30 mouse cellular contexts compared by ENCODE assay signal in the genomic region with DNA sequence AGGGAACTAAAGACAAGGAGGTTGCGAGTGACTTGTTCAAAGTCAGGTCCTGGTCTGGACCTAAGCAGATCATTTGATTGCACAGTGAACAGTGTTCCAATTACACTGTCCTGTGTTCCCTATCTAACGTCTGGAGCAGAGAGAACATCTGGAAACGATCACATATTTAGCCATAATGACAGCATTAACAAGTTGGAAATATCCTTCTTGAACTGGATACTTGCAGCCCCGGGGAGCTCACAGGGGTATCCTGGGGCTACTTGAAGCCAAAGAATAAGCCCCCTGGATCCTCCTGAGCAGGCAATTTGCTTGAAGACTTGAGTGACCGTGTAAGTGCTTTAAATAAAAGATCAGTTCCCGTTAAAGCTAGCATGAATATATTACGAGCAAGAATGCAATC. TPM values are rescaled to one million over a fixed set of nuclear protein-coding genes. Genes with fewer than 3 reads are reported as not detected.
A peak's percentile ranks its signal among the peaks of the same experiment; 100 is the strongest.
DNase-seq lines count a peak whose midpoint lies in the region; ATAC-seq and TF ChIP-seq lines count a peak whose summit lies in the region.
"Had no signal": no experiment of that assay in that cellular context is flagged by ENCODE, and none has a peak within 500 bp of the region (broad histone marks: within the 10 kb centered on the region; RNA-seq: fewer than 3 reads in every experiment).

No protein-coding gene starts in this region.

- no peaks in the 10 kb centered on the region for H3K36me3 ChIP-seq in embryonic facial prominence, embryonic 10.5 days (replicated peaks)
- H3K36me3 ChIP-seq: embryonic facial prominence, embryonic 15.5 days; forebrain, embryonic 15.5 days; G1E; heart, embryonic 13.5 days; intestine, embryonic 15.5 days had no signal

- H3K27me3 ChIP-seq in embryonic facial prominence, embryonic 10.5 days (replicated peaks; ENCODE audit: low read depth, poor library complexity, severe bottlenecking) = peaks cover 4% of the 10 kb centered on the region; the same call in 1 of the 2 replicates
- H3K27me3 ChIP-seq: embryonic facial prominence, embryonic 15.5 days; forebrain, embryonic 15.5 days; heart, embryonic 13.5 days; intestine, embryonic 15.5 days had no signal

- 41% methylated on average over 7 of the region's 7 CpGs for WGBS in embryonic facial prominence, embryonic 10.5 days
- WGBS in lung, adult 2 months = 77% methylated on average over 7 of the region's 7 CpGs

- H3K27ac ChIP-seq in embryonic facial prominence, embryonic 10.5 days (replicated peaks) = no peak overlapping the region
- H3K27ac ChIP-seq: forebrain, embryonic 15.5 days; heart, embryonic 13.5 days; hindbrain, embryonic 14.5 days; intestine, embryonic 15.5 days had no signal

- ATAC-seq in erythroid progenitor cell, adult 5-6 weeks (replicated peaks; ENCODE audit: low FRiP score, poor library complexity, severe bottlenecking) = no peak
- ATAC-seq: CD4-positive, CD25-positive, alpha-beta regulatory T cell, adult 4 months; forebrain, embryonic 15.5 days; intestine, embryonic 15.5 days had no signal

- H3K9me3 ChIP-seq in embryonic facial prominence, embryonic 10.5 days = no peaks in the 10 kb centered on the region
- H3K9me3 ChIP-seq: embryonic facial prominence, embryonic 15.5 days; forebrain, embryonic 15.5 days; heart, embryonic 13.5 days; intestine, embryonic 15.5 days had no signal

- H3K4me3 ChIP-seq in embryonic facial prominence, embryonic 10.5 days = no peak overlapping the region
- no peak overlapping the region for H3K4me3 ChIP-seq in lung, adult 2 months (replicated peaks; ENCODE audit: extremely low read depth, low read depth, low read length)
- H3K4me3 ChIP-seq: embryonic facial prominence, embryonic 15.5 days; erythroblast, embryonic 14.5 days; forebrain, embryonic 15.5 days; gastrocnemius, adult 2 months; heart, embryonic 13.5 days; intestine, embryonic 15.5 days had no signal

- DNase-seq in embryo, embryonic 10 days (ENCODE audit: low spot score) = peak; percentile 55
- DNase-seq in embryo, embryonic 9.5 days (ENCODE audit: extremely low spot score) = no peak
- peak; percentile 51 for DNase-seq in embryonic facial prominence, embryonic 10.5 days (ENCODE audit: low spot score)
- DNase-seq in forelimb bud, embryonic 11.5 days (ENCODE audit: low read depth, low spot score) = peak; percentile 33
- DNase-seq in heart, postnatal 4 days = no peak
- DNase-seq in lung, adult 2 months = no peak
- DNase-seq: adrenal gland, adult 8-10 months; adrenal gland, postnatal 36 days; B cell, adult 2 months; cerebellum, adult 11 months; cerebellum, adult 8-10 months; cerebellum, postnatal 14 days; gastrocnemius, adult 2 months; gastrocnemius, postnatal 25 days; heart, adult 11 months; heart, postnatal 36 days; kidney, adult 18-20 months had no signal

- TF ChIP-seq CTCF in lung, adult 2 months (IDR thresholded peaks at IDR 0.05; ENCODE audit: insufficient read depth, low read length) = no peak

- H3K4me1 ChIP-seq in embryonic facial prominence, embryonic 10.5 days = peaks cover 26% of the 10 kb centered on the region
- no peaks in the 10 kb centered on the region for H3K4me1 ChIP-seq in lung, adult 2 months (ENCODE audit: control insufficient read depth, insufficient read depth, low read length)
- H3K4me1 ChIP-seq: forebrain, embryonic 15.5 days; heart, embryonic 13.5 days; intestine, embryonic 15.5 days had no signal

- TF ChIP-seq POLR2A in lung, adult 2 months (IDR thresholded peaks at IDR 0.05; ENCODE audit: borderline replicate concordance, extremely low read depth, low read depth, low read length) = no peak

RNA-seq across cellular contexts. Expression of a gene that starts 2.3 kb away (rescaled TPM):
- polyA plus RNA-seq in embryonic facial prominence, embryonic 10.5 days (2016; fragmentation: Nextera tagmentation; extraction: Ambion mirVana) = not detected in 2 replicates
- total RNA-seq in erythroid progenitor cell, adult 5-6 weeks (2015; ENCODE audit: low replicate concordance) = not detected in 2 replicates
- not detected in 2 replicates for total RNA-seq in erythroid progenitor cell, adult 5-6 weeks (2017; ENCODE audit: low replicate concordance)
- total RNA-seq in heart, postnatal 4 days (2021) = not detected
- polyA plus RNA-seq in lung, adult 2 months (2012; rRNA removed) = not detected in 2 replicates
- total RNA-seq: adrenal gland, adult 8-10 months; adrenal gland, postnatal 36 days; common myeloid progenitor, adult 5-6 weeks; gastrocnemius, adult 2 months; gastrocnemius, postnatal 25 days; heart, postnatal 36 days had no signal
- polyA plus RNA-seq: brain, embryonic 14.5 days; embryonic facial prominence, embryonic 15.5 days; erythroblast, embryonic 14.5 days; forebrain, embryonic 11.5 days; forebrain, embryonic 15.5 days; G1E; heart, embryonic 13.5 days; heart, postnatal 0 days; hindbrain, embryonic 14.5 days; intestine, embryonic 15.5 days had no signal

Comparison
In these comparisons a context has a peak if more than half of its experiments do, and no peak if none do; other contexts are left out.
1. DNase-seq: peak in embryo, embryonic 10 days (single experiment), embryonic facial prominence, embryonic 10.5 days (single experiment) and forelimb bud, embryonic 11.5 days (single experiment); none in embryo, embryonic 9.5 days (single experiment), heart, postnatal 4 days (single experiment) and lung, adult 2 months (single experiment).